Mouse (Mus musculus) forebrain, embryonic 11.5 days (tissue): ENCODE measurements around the gene Sec24c. TPM values are rescaled to one million over a fixed set of nuclear protein-coding genes. Genes with fewer than 3 reads are reported as not detected.
A peak's percentile ranks its signal among the peaks of the same experiment; 100 is the strongest.

Experiments
- ATAC-seq: fragments of 200-750 bp; cut with Nextera tagmentation; replicated peaks from 2 replicates; pipeline ENCODE4 v1.8.0; 2017; ENCODE audit warnings: moderate TSS enrichment; ENCODE audit not compliant: low FRiP score
- DNase-seq: peaks from one replicate; pipeline ENCODE4 v3.0.0-alpha.2; 2017; ENCODE audit warnings: low spot score
- H3K27ac ChIP-seq: fragments of 300-500 bp; sonication (generic); 2 replicates; pipeline ENCODE4 v1.5.1; 2014; ENCODE audit warnings: low read depth, low read length
- H3K27me3 ChIP-seq: fragments of 300-500 bp; sonication (generic); 2 replicates; pipeline ENCODE4 v1.6.1; 2014; ENCODE audit warnings: mild to moderate bottlenecking, low read length, mixed read lengths; ENCODE audit not compliant: control insufficient read depth, insufficient read depth
- H3K36me3 ChIP-seq: fragments of 300-500 bp; sonication (generic); 2 replicates; pipeline ENCODE4 v1.6.1; 2014; ENCODE audit warnings: mild to moderate bottlenecking, low read length, moderate library complexity, mixed read lengths; ENCODE audit not compliant: control insufficient read depth, insufficient read depth
- H3K4me1 ChIP-seq: fragments of 300-500 bp; sonication (generic); replicated peaks from 2 replicates; pipeline ENCODE4 v1.6.1; 2014; ENCODE audit warnings: low read length, mixed read lengths; ENCODE audit not compliant: control insufficient read depth, insufficient read depth
- H3K4me2 ChIP-seq: fragments of 300-500 bp; sonication (generic); 2 replicates; pipeline ENCODE4 v1.6.1; 2014; ENCODE audit warnings: low read depth, mild to moderate bottlenecking, low read length, moderate library complexity, mixed read lengths; ENCODE audit not compliant: severe bottlenecking
- H3K4me3 ChIP-seq: fragments of 300-500 bp; sonication (generic); 2 replicates; pipeline ENCODE4 v1.5.1; 2014; ENCODE audit warnings: low read depth, low read length
- H3K9ac ChIP-seq: fragments of 300-500 bp; sonication (generic); 2 replicates; pipeline ENCODE4 v1.6.1; 2014; ENCODE audit warnings: low read length
- H3K9me3 ChIP-seq: fragments of 300-500 bp; sonication (generic); 2 replicates; pipeline ENCODE4 v1.6.1; 2016; ENCODE audit warnings: low read length, mixed read lengths; ENCODE audit not compliant: control insufficient read depth
- WGBS: fragments of 180-500 bp; shearing (Covaris S2); extraction: QIAGEN DNeasy Blood & Tissue Kit; methylation state at CpG from one replicate; pipeline ENCODE4 v1.1.7; 2014; 5-methylcytosine and 5-hydroxymethylcytosine counted together
- polyA plus RNA-seq: library from polyadenylated mRNA; unstranded; fragments of >200 nt; fragmentation: Nextera tagmentation; extraction: Ambion mirVana; gene quantifications from 2 replicates; pipeline ENCODE4 v1.2.1, GENCODE M21; 2014

Sec24c gene
- polyA plus RNA-seq, 1 experiment from 2014 or later: 94.5 TPM

- H3K9me3 ChIP-seq: no peaks in the 10 kb centered on the region
- no peaks in the 10 kb centered on the region for H3K27me3 ChIP-seq
- H3K4me2 ChIP-seq: peak overlapping the region; percentile 87
- peak overlapping the region; percentile 79 for H3K4me3 ChIP-seq
- WGBS: 2% methylated on average over 16 of the region's 16 CpGs
- H3K9ac ChIP-seq: peak overlapping the region; percentile 94
- peak overlapping the region; percentile 85; the same call in 1 of the 2 replicates for H3K27ac ChIP-seq
- H3K4me1 ChIP-seq: no peaks in the 10 kb centered on the region
- H3K36me3 ChIP-seq: no peaks in the 10 kb centered on the region
- DNase-seq: peak; percentile 59
- peak; percentile 52 for ATAC-seq
Measured at GRCm38 (mm10) chr14:20639918-20640619, 34.0 kb upstream of the Sec24c start.

GRCm38 (mm10) chr14:20640644-20641437 lies 33.3 kb upstream of the Sec24c start, which contains the start of gene Usp54:
Usp54 (minus strand) TSS chr14:20641063.
- peak within 1 kb of the TSS; percentile 85 for H3K27ac ChIP-seq
- peak; percentile 98 for DNase-seq
- H3K27me3 ChIP-seq: no peaks in the 10 kb centered on the region
- H3K4me3 ChIP-seq: peak within 1 kb of the TSS; percentile 79
- peak within 1 kb of the TSS; percentile 94 for H3K9ac ChIP-seq
- WGBS: under 1% methylated on average over 72 of the region's 73 CpGs
- no peaks in the 10 kb centered on the region for H3K4me1 ChIP-seq
- H3K36me3 ChIP-seq: no peaks in the 10 kb centered on the region
- no peaks in the 10 kb centered on the region for H3K9me3 ChIP-seq
- peak; percentile 96 for ATAC-seq
- H3K4me2 ChIP-seq: peak within 1 kb of the TSS; percentile 87

- ATAC-seq (no peak), DNase-seq (no peak)
- Histone ChIP-seq H3K36me3 (no peaks in the 10 kb centered on the region), H3K4me3 (peak overlapping the region; percentile 79), H3K9me3 (no peaks in the 10 kb centered on the region), H3K9ac (peak overlapping the region; percentile 94), H3K27ac (peak overlapping the region; percentile 85; the same call in 1 of the 2 replicates), H3K27me3 (no peaks in the 10 kb centered on the region), H3K4me1 (no peaks in the 10 kb centered on the region), H3K4me2 (peak overlapping the region; percentile 87)
- 16% methylated on average over 10 of the region's 10 CpGs for WGBS
Measured at GRCm38 (mm10) chr14:20641438-20641875, 32.7 kb upstream of the Sec24c start.

GRCm38 (mm10) chr14:20645547-20645946 lies 28.6 kb upstream of the Sec24c start:
- H3K27ac ChIP-seq: no peak overlapping the region
- no peak for ATAC-seq
- H3K9ac ChIP-seq: no peak overlapping the region
- H3K36me3 ChIP-seq: no peaks in the 10 kb centered on the region
- DNase-seq: no peak
- no peaks in the 10 kb centered on the region for H3K9me3 ChIP-seq
- 44% methylated on average over 3 of the region's 3 CpGs for WGBS
- H3K4me1 ChIP-seq: no peaks in the 10 kb centered on the region
- H3K4me3 ChIP-seq: no peak overlapping the region
- H3K27me3 ChIP-seq: no peaks in the 10 kb centered on the region
- no peak overlapping the region for H3K4me2 ChIP-seq

- no peaks in the 10 kb centered on the region for H3K9me3 ChIP-seq
- no peaks in the 10 kb centered on the region for H3K27me3 ChIP-seq
- no peak overlapping the region for H3K4me3 ChIP-seq
- no peak overlapping the region for H3K4me2 ChIP-seq
- H3K36me3 ChIP-seq: no peaks in the 10 kb centered on the region
- no peaks in the 10 kb centered on the region for H3K4me1 ChIP-seq
- H3K27ac ChIP-seq: no peak overlapping the region
- no peak for ATAC-seq
- no peak for DNase-seq
- H3K9ac ChIP-seq: no peak overlapping the region
Measured at GRCm38 (mm10) chr14:20646381-20646780, 27.7 kb upstream of the Sec24c start.

- 82% methylated on average over 2 of the region's 2 CpGs for WGBS
- Histone ChIP-seq H3K4me2 (no peak overlapping the region), H3K4me3 (no peak overlapping the region), H3K27ac (no peak overlapping the region), H3K4me1 (no peaks in the 10 kb centered on the region), H3K9ac (no peak overlapping the region), H3K27me3 (no peaks in the 10 kb centered on the region), H3K36me3 (no peaks in the 10 kb centered on the region), H3K9me3 (no peaks in the 10 kb centered on the region)
- ATAC-seq: no peak
- no peak for DNase-seq
Measured at GRCm38 (mm10) chr14:20651000-20651399, 23.1 kb upstream of the Sec24c start.

- Histone ChIP-seq H3K27me3 (no peaks in the 10 kb centered on the region), H3K4me3 (no peak overlapping the region), H3K9me3 (no peaks in the 10 kb centered on the region), H3K27ac (no peak overlapping the region), H3K4me2 (no peak overlapping the region), H3K9ac (no peak overlapping the region), H3K36me3 (no peaks in the 10 kb centered on the region), H3K4me1 (no peaks in the 10 kb centered on the region)
- WGBS: 75% methylated on average over 4 of the region's 4 CpGs
- ATAC-seq: no peak
- DNase-seq: no peak
Measured at GRCm38 (mm10) chr14:20651722-20652256, 22.3 kb upstream of the Sec24c start.

- 85% methylated on average over 9 of the region's 9 CpGs for WGBS
- ATAC-seq: no peak
Measured at GRCm38 (mm10) chr14:20654690-20655421, 19.3 kb upstream of the Sec24c start.

More at GRCm38 (mm10) chr14:20654690-20655421, 19.3 kb upstream of the Sec24c start:
- Histone ChIP-seq H3K9ac (no peak overlapping the region), H3K4me1 (no peaks in the 10 kb centered on the region), H3K36me3 (no peaks in the 10 kb centered on the region), H3K4me2 (no peak overlapping the region), H3K27ac (no peak overlapping the region), H3K27me3 (no peaks in the 10 kb centered on the region), H3K9me3 (no peaks in the 10 kb centered on the region), H3K4me3 (no peak overlapping the region)
- DNase-seq: no peak
